Mouse (Mus musculus) liver, adult 2 months (tissue): ENCODE results near the gene Rufy4.

Source experiments
- CTCF ChIP-seq: fragments of 200-500 bp; IDR thresholded peaks from 2 replicates; pipeline ENCODE4 v1.5.1; 2011; ENCODE audit warnings: low read depth, low read length, control low read depth
- POLR2A ChIP-seq: fragments of 200-500 bp; IDR thresholded peaks from 2 replicates; pipeline ENCODE4 v1.6.1; 2011; ENCODE audit warnings: low read length, control low read depth; ENCODE audit not compliant: insufficient read depth; ENCODE audit errors: extremely low read depth

DNA sequence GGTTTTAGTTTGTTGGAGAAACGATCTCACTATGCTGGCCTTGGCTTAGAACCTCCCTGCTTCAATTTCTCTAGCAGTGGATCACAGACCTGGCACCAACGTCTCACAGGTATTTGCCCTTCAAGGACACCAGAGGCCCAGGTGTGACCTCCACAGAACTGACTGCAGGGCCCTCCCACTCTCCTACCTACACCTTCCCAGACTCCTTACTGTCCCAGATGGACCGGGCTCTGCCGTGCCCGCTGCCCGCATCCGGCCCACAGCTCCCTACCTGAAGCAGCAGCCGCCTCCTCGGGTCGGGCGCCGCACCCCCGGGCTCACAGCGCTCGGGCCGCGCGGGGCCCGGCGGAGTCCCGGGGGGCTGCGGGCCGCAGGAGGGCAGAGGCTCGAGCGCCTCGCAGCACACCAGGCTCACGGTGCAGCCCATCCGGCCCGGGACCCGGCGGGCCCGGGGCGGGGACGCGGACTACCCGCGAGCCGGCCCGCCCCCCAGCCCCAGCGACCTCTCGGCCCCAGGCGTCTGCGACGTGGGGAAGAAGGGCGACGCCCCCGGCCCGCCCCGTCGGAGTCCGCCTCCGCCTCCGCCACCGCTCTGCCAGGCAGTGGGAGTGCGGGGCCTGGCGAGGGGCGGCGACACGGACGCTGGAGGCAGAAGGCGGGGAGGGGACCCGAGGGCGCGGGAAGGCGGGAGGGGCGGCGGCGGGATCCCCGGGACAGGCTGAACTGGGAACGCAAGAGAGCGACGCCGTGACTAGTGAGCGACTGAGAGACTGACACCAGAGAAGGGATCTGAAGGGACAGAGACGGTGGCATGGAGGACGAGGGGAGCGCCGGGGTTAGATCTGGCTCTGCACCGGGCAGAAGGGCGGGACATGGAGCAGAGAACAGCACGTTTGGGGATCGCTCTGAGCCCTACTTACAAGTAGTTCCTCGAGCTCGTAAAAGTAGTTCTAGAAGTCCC lies 1.0 kb upstream of the Rufy4 start, which contains the start of gene Tns1:
- TF ChIP-seq CTCF, result no peak
- no peak for TF ChIP-seq POLR2A
